Mouse (Mus musculus) spleen, adult 2 months (tissue): ENCODE measurements at regions not wholly inside any gene's neighbourhood (a gene's known extent, or its start where the extent isn't known, plus 50 kb on each side); places are given as distances from the start of the nearest gene placed in this dataset.

ENCODE experiments used
- CTCF ChIP-seq: fragments of 200-500 bp; IDR thresholded peaks from 2 replicates; pipeline ENCODE4 v1.5.1; 2011; ENCODE audit warnings: mild to moderate bottlenecking, inconsistent platforms; ENCODE audit not compliant: insufficient read depth, insufficient read length, insufficient replicate concordance; ENCODE audit errors: extremely low read depth
- POLR2A ChIP-seq: fragments of 200-500 bp; IDR thresholded peaks from 2 replicates; pipeline ENCODE4 v1.6.1; 2011; ENCODE audit warnings: low read depth, low read length, inconsistent platforms

DNA sequence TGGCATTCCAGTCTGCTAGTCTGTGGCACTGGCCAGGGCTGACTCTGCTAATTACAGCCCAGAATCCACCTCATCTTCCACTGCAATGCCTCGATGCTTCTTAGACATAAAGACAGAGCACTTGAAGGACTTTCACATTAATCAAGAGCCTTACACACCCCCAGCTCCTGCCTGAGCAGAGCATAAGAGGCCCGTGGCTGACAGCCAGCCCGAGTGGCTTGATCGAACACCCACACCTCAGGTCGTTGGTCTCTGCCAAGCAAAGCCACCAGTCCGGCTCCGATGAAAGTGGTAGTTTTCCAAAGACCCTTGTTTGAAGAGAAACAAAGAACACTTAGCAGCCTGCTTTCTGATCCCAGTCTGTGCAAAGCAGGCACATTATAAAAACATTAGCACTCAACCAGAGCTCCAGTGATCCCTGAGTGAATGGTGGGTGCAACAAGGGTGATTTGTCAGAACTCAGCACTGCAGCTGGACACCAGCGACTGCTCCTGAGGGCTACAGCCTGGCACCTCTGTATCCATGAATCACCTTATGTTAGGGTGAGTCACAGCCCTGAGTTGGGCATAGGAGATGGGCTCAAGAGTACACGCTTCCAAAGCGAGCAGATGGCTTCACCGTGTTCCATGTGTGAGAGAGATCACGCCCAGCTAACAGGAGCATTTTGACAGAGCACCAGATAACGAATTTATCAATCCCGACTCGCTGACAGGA is 223.6 kb downstream of the Rnf144a start:
- no peak for TF ChIP-seq POLR2A
- no peak for TF ChIP-seq CTCF
